Mouse (Mus musculus) MEL (cell line): ENCODE data around the gene Gm10961. TPM values are rescaled to one million over a fixed set of nuclear protein-coding genes. Genes with fewer than 3 reads are reported as not detected.

Source experiments
- DNase-seq: peaks from one replicate; pipeline ENCODE4 v3.0.0; 2011; ENCODE audit warnings: low read depth, low spot score
- H3K27ac ChIP-seq: 2 replicates; pipeline ENCODE4 v1.5.1; 2012; ENCODE audit warnings: low read depth, mild to moderate bottlenecking, control low read depth, low read length, moderate library complexity; ENCODE audit not compliant: control insufficient read depth
- H3K27me3 ChIP-seq, 2 experiments: fragments of 150-350 bp in 1 of 2; sonication (generic) in 1 of 2; 2 replicates each; pipeline ENCODE4 v1.6.1; 2012; ENCODE audit warnings: low read length in 2 of 2, mild to moderate bottlenecking in 2 of 2, improper control_type of control experiment in 1 of 2, moderate library complexity in 1 of 2; ENCODE audit not compliant: insufficient read depth in 2 of 2, control insufficient read depth in 1 of 2
- H3K36me3 ChIP-seq, 2 experiments: 2 replicates each; pipeline ENCODE4 v1.6.1; 2012 to 2014; ENCODE audit warnings: low read length in 2 of 2, improper control_type of control experiment in 1 of 2, inconsistent platforms in 1 of 2, mild to moderate bottlenecking in 1 of 2; ENCODE audit not compliant: insufficient read depth in 2 of 2, control insufficient read depth in 1 of 2
- H3K4me1 ChIP-seq, 2 experiments: fragments of 150-350 bp in 1 of 2; sonication (generic) in 1 of 2; 2 replicates each; pipeline ENCODE4 v1.6.1; 2012; ENCODE audit warnings: low read length in 2 of 2, improper control_type of control experiment in 1 of 2, mild to moderate bottlenecking in 1 of 2; ENCODE audit not compliant: insufficient read depth in 2 of 2, control insufficient read depth in 1 of 2
- H3K4me3 ChIP-seq, 2 experiments: fragments of 150-350 bp in 1 of 2; sonication (generic) in 1 of 2; 2 replicates each; pipeline ENCODE4 v1.5.1; 2012; ENCODE audit warnings: low read depth in 2 of 2, low read length in 2 of 2, mild to moderate bottlenecking in 2 of 2, moderate library complexity in 2 of 2, control low read depth in 1 of 2, improper control_type of control experiment in 1 of 2; ENCODE audit not compliant: control insufficient read depth in 1 of 2, insufficient read depth in 1 of 2
- H3K79me2 ChIP-seq: 2 replicates; pipeline ENCODE4 v1.6.1; 2012; ENCODE audit warnings: mild to moderate bottlenecking, low read length, moderate library complexity; ENCODE audit not compliant: control insufficient read depth, poor library complexity, insufficient read depth
- H3K9ac ChIP-seq: 2 replicates; pipeline ENCODE4 v1.6.1; 2012; ENCODE audit warnings: low read depth, mild to moderate bottlenecking, control low read depth, low read length, moderate library complexity; ENCODE audit not compliant: control insufficient read depth, poor library complexity, severe bottlenecking
- H3K9me3 ChIP-seq: fragments of 150-350 bp; sonication (generic); replicated peaks from 2 replicates; pipeline ENCODE4 v1.6.1; 2012; ENCODE audit warnings: mild to moderate bottlenecking, low read length, improper control_type of control experiment, moderate library complexity; ENCODE audit not compliant: insufficient read depth
- CHD1 ChIP-seq: IDR thresholded peaks from 2 replicates; pipeline ENCODE4 v1.6.1; 2012; ENCODE audit warnings: low read depth, mild to moderate bottlenecking, inconsistent platforms, low read length, improper control_type of control experiment
- CHD2 ChIP-seq: IDR thresholded peaks from 2 replicates; pipeline ENCODE4 v1.6.1; 2011; ENCODE audit warnings: low read length, improper control_type of control experiment
- CTCF ChIP-seq, 3 experiments: IDR thresholded peaks in 2 of 3; conservative IDR thresholded peaks in 1 of 3; 2 replicates each; pipeline ENCODE4 v1.5.1; 2011 to 2012; ENCODE audit warnings: low read length in 3 of 3, low read depth in 2 of 3, mild to moderate bottlenecking in 2 of 3, improper control_type of control experiment in 1 of 3, inconsistent platforms in 1 of 3, mixed read lengths in 1 of 3, moderate library complexity in 1 of 3; ENCODE audit not compliant: control insufficient read depth in 1 of 3, insufficient read depth in 1 of 3, poor library complexity in 1 of 3, severe bottlenecking in 1 of 3
- E2F4 ChIP-seq: IDR thresholded peaks from 2 replicates; pipeline ENCODE4 v1.6.1; 2011; ENCODE audit warnings: low read depth, low read length, improper control_type of control experiment, borderline replicate concordance
- ETS1 ChIP-seq: IDR thresholded peaks from 2 replicates; pipeline ENCODE4 v1.6.1; 2012; ENCODE audit warnings: low read depth, mild to moderate bottlenecking, inconsistent platforms, low read length, improper control_type of control experiment, moderate library complexity
- GABPA ChIP-seq: IDR thresholded peaks from 2 replicates; pipeline ENCODE4 v1.6.1; 2012; ENCODE audit warnings: low read depth, mild to moderate bottlenecking, inconsistent platforms, low read length, improper control_type of control experiment, moderate library complexity
- GATA1 ChIP-seq: IDR thresholded peaks from 2 replicates; pipeline ENCODE4 v1.6.1; 2011; ENCODE audit warnings: low read depth, low read length, improper control_type of control experiment
- JUND ChIP-seq: IDR thresholded peaks from 2 replicates; pipeline ENCODE4 v1.6.1; 2011; ENCODE audit warnings: low read depth, mild to moderate bottlenecking, improper control_type of control experiment, low read length
- KAT2A ChIP-seq: conservative IDR thresholded peaks from 2 replicates; pipeline ENCODE4 v1.6.1; 2012; ENCODE audit warnings: low read depth, low read length, improper control_type of control experiment, inconsistent platforms
- MAX ChIP-seq: IDR thresholded peaks from 2 replicates; pipeline ENCODE4 v1.6.1; 2011; ENCODE audit warnings: low read length, improper control_type of control experiment
- MAZ ChIP-seq: IDR thresholded peaks from 2 replicates; pipeline ENCODE4 v1.6.1; 2012; ENCODE audit warnings: low read depth, mild to moderate bottlenecking, inconsistent platforms, low read length, improper control_type of control experiment
- MEF2A ChIP-seq: IDR thresholded peaks from 2 replicates; pipeline ENCODE4 v1.6.1; 2014; ENCODE audit warnings: low read depth, mild to moderate bottlenecking, inconsistent platforms, low read length, improper control_type of control experiment; ENCODE audit not compliant: poor library complexity, insufficient replicate concordance, severe bottlenecking; ENCODE audit errors: extremely low read depth
- MYB ChIP-seq: IDR thresholded peaks from 2 replicates; pipeline ENCODE4 v1.6.1; 2011; ENCODE audit warnings: mild to moderate bottlenecking, low read depth, low read length, improper control_type of control experiment
- NELFE ChIP-seq: IDR thresholded peaks from 2 replicates; pipeline ENCODE4 v1.6.1; 2011; ENCODE audit warnings: low read depth, low read length, improper control_type of control experiment
- POLR2A ChIP-seq, 2 experiments: IDR thresholded peaks; 2 replicates each; pipeline ENCODE4 v1.6.1; 2011 to 2012; ENCODE audit warnings: low read length in 2 of 2, mild to moderate bottlenecking in 2 of 2, control low read depth in 1 of 2, improper control_type of control experiment in 1 of 2, low read depth in 1 of 2, moderate library complexity in 1 of 2; ENCODE audit not compliant: control insufficient read depth in 1 of 2, insufficient read depth in 1 of 2, poor library complexity in 1 of 2
- RCOR1 ChIP-seq: IDR thresholded peaks from 2 replicates; pipeline ENCODE4 v1.6.1; 2012; ENCODE audit warnings: low read depth, mild to moderate bottlenecking, inconsistent platforms, low read length, improper control_type of control experiment
- SIN3A ChIP-seq: IDR thresholded peaks from 2 replicates; pipeline ENCODE4 v1.6.1; 2012; ENCODE audit warnings: low read length, improper control_type of control experiment, inconsistent platforms
- SMC3 ChIP-seq: IDR thresholded peaks from 2 replicates; pipeline ENCODE4 v1.6.1; 2011; ENCODE audit warnings: low read depth, low read length, improper control_type of control experiment
- TBP ChIP-seq: IDR thresholded peaks from 2 replicates; pipeline ENCODE4 v1.8.0; 2011; ENCODE audit warnings: low read depth, low read length, improper control_type of control experiment
- TCF12 ChIP-seq: IDR thresholded peaks from 2 replicates; pipeline ENCODE4 v1.6.1; 2014; ENCODE audit warnings: low read depth, mild to moderate bottlenecking, inconsistent platforms, low read length, improper control_type of control experiment, moderate library complexity
- UBTF ChIP-seq: IDR thresholded peaks from 2 replicates; pipeline ENCODE4 v1.6.1; 2012; ENCODE audit warnings: low read depth, mild to moderate bottlenecking, inconsistent platforms, low read length, improper control_type of control experiment, moderate library complexity, borderline replicate concordance; ENCODE audit not compliant: insufficient read depth
- USF2 ChIP-seq, 2 experiments: IDR thresholded peaks; 2 replicates each; pipeline ENCODE4 v1.6.1; 2011 to 2012; ENCODE audit warnings: improper control_type of control experiment in 2 of 2, low read length in 2 of 2, borderline replicate concordance in 1 of 2, inconsistent platforms in 1 of 2, low read depth in 1 of 2, mild to moderate bottlenecking in 1 of 2; ENCODE audit not compliant: insufficient read depth in 1 of 2
- ZKSCAN1 ChIP-seq: IDR thresholded peaks from 2 replicates; pipeline ENCODE4 v1.6.1; 2012; ENCODE audit warnings: low read depth, mild to moderate bottlenecking, inconsistent platforms, low read length, improper control_type of control experiment, moderate library complexity
- polyA plus RNA-seq, 2 experiments: library from polyadenylated mRNA; stranded (reverse) in 1 of 2; unstranded in 1 of 2; fragments of >175 nt in 1 of 2; fragments of >200 nt in 1 of 2; gene quantifications; 2 replicates each; pipeline versions ENCODE4 v1.2.1 to v1.2.4; 2012; ENCODE audit warnings: low replicate concordance in 2 of 2, low read depth in 1 of 2; ENCODE audit not compliant: insufficient read length in 2 of 2, insufficient read depth in 1 of 2, missing spikeins in 1 of 2
- total RNA-seq: library from RNA; depleted of rRNA; stranded (reverse); fragments of 300-350 nt; gene quantifications from 2 replicates; pipeline ENCODE4 v1.2.3, GENCODE M21; 2012; rRNA removed

Gene Gm10961
- total RNA-seq (not detected in 2 replicates), polyA plus RNA-seq (not detected)

DNA sequence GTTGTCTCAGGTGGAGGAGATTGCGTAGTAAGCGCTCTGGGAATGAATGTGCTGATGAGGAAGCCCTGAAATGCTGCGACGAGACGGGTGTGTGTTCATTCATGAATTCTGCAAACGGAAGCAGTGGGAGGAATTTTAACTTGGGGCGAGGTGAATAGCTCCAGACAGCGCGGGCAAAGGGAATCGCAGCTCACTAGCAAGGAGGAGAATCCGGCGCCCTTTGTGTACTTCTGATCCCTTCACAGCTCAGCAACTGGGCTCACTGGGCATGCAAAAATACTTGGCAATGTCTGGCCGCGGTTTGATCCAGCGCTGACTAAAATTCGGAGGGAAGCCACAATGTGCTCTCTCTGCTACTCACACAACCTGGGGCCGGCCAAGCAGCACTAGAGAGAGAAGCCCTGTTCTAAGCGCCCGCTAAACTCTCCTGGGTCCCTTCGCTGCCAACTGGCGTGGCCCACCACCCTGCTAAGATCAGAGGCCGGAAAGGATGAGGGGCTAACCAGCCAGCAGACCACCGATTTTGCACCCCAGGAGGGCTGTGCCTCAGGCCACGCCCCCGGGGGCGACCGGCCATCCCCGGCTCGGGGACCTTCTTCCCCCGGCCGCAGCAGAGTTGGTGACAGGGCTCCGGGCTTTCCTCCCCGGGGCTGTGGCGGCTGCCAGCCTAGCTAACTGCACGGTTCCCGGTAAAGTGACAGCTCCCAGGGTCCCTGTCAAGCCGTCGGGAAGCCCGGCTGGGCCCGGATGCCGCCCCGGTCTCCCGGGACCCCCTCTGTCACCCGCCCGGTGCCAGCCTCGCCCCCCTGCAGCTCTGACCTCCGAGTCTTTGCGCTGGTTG, at the start of gene Gm10961:
Gm10961 (plus strand) TSS at position 641 of the 841 bp plus-strand sequence.
- H3K79me2 ChIP-seq = peaks cover 6% of the 10 kb centered on the region
- H3K27ac ChIP-seq = peak within 1 kb of the TSS; percentile 72
- DNase-seq = peak; percentile 47

GRCm38 (mm10) chr3:107582130-107582874, 48.8 kb upstream of the Gm10961 start:
- Histone ChIP-seq H3K36me3 (no peaks in the 10 kb centered on the region), H3K27ac (no peak overlapping the region), H3K4me3 (no peak overlapping the region), H3K79me2 (no peaks in the 10 kb centered on the region), H3K27me3 (peaks cover 12 to 21% of the 10 kb centered on the region in 2 experiments), H3K9ac (no peak overlapping the region), H3K9me3 (no peaks in the 10 kb centered on the region), H3K4me1 (no peaks in the 10 kb centered on the region)
- no peak for DNase-seq
- no peak for TF ChIP-seq ZKSCAN1
- TF ChIP-seq ETS1 = no peak
- TF ChIP-seq POLR2A (IDR thresholded peaks at IDR 0.05; ENCODE audit: control insufficient read depth in 1 of 2, insufficient read depth in 1 of 2, low read depth in 1 of 2, low read length in 2 of 2, poor library complexity in 1 of 2) = no peak
- TF ChIP-seq UBTF = no peak
- no peak for TF ChIP-seq NELFE
- no peak for TF ChIP-seq SIN3A
- no peak for TF ChIP-seq JUND
- no peak for TF ChIP-seq MYB
- TF ChIP-seq KAT2A = no peak
- no peak for TF ChIP-seq TBP
- no peak for TF ChIP-seq MAZ
- TF ChIP-seq SMC3 = no peak
- no peak for TF ChIP-seq TCF12
- no peak for TF ChIP-seq RCOR1
- no peak for TF ChIP-seq USF2 (IDR thresholded peaks at IDR 0.05; ENCODE audit: borderline replicate concordance in 1 of 2, insufficient read depth in 1 of 2, low read depth in 1 of 2, low read length in 2 of 2)
- TF ChIP-seq CTCF (IDR thresholded peaks at IDR 0.05 in 2 of 3, conservative IDR thresholded peaks at IDR 0.05 in 1 of 3; ENCODE audit: control insufficient read depth in 1 of 3, insufficient read depth in 1 of 3, low read depth in 2 of 3, low read length in 3 of 3, poor library complexity in 1 of 3, severe bottlenecking in 1 of 3) = no peak
- no peak for TF ChIP-seq CHD1
- no peak for TF ChIP-seq MAX

More for the DNA sequence above, at the start of gene Gm10961:
- Histone ChIP-seq H3K36me3 (peaks cover 2 to 6% of the 10 kb centered on the region in 2 experiments; a peak in 3 of 4 replicates), H3K4me3 (peak within 1 kb of the TSS; percentile 65 to 81), H3K9ac (peak within 1 kb of the TSS; percentile 93)
- TF ChIP-seq CHD2 = no peak
- TF ChIP-seq GABPA = no peak
- no peak for TF ChIP-seq SIN3A
- no peak for TF ChIP-seq GATA1
- TF ChIP-seq E2F4 = no peak
- TF ChIP-seq UBTF = no peak
- no peak for TF ChIP-seq JUND
- TF ChIP-seq POLR2A (IDR thresholded peaks at IDR 0.05; ENCODE audit: control insufficient read depth in 1 of 2, insufficient read depth in 1 of 2, low read depth in 1 of 2, low read length in 2 of 2, poor library complexity in 1 of 2) = no peak
- no peak for TF ChIP-seq SMC3
- no peak for TF ChIP-seq MEF2A
- TF ChIP-seq CHD1 = no peak
- TF ChIP-seq, all 39 proteins: peak for 0
- Histone ChIP-seq H3K9me3 (no peaks in the 10 kb centered on the region), H3K4me1 (peaks cover 0 to 14% of the 10 kb centered on the region in 2 experiments; a peak in 3 of 4 replicates), H3K27me3 (peaks cover 0 to 8% of the 10 kb centered on the region in 2 experiments; a peak in 1 of 4 replicates)
